Mouse (Mus musculus): ENCODE data around the gene 2010111I01Rik. TPM values are rescaled to one million over a fixed set of nuclear protein-coding genes. Genes with fewer than 3 reads are reported as not detected.

Gene 2010111I01Rik
- polyA plus RNA-seq, 1 experiment from 2014 or later = 30.9 TPM

GRCm38 (mm10) chr13:63360111-63360885 lies 395.6 kb downstream of the 2010111I01Rik start:
- H3K4me2 ChIP-seq (replicated peaks) = no peak overlapping the region

DNA sequence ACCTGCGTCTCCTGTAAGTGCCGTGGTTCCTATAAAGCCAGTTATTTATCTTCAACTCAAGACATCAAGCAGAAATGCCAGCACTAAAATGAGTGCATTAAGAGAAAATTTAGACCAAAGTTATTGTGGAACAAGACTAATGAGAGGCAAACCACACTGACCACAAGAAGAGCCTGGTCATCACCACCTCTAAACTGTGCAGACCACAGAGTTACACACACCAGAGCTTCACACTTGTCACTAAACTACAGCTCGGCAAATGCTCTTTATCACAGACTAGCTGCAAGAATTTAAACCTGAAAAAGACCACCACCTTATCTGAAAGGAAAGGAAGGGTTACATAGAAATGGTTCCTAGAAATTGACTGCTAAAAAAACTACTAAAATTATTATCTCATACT lies 397.1 kb downstream of the 2010111I01Rik start:
- no peak for ATAC-seq (replicated peaks)
- no peak overlapping the region for H3K4me3 ChIP-seq
- H3K9ac ChIP-seq (replicated peaks) = no peak overlapping the region
- no peaks in the 10 kb centered on the region for H3K27me3 ChIP-seq
- no peaks in the 10 kb centered on the region for H3K36me3 ChIP-seq
- no peaks in the 10 kb centered on the region for H3K4me1 ChIP-seq
- 93% methylated on average over 3 of the region's 3 CpGs for WGBS
- no peaks in the 10 kb centered on the region for H3K9me3 ChIP-seq
- no peak overlapping the region for H3K27ac ChIP-seq (replicated peaks)
- H3K4me2 ChIP-seq (replicated peaks) = no peak overlapping the region

More at GRCm38 (mm10) chr13:63360111-63360885, 395.6 kb downstream of the 2010111I01Rik start:
- H3K9me3 ChIP-seq = no peaks in the 10 kb centered on the region
- no peak for ATAC-seq (replicated peaks)
- no peak overlapping the region for H3K9ac ChIP-seq (replicated peaks)
- no peaks in the 10 kb centered on the region for H3K36me3 ChIP-seq
- no peak overlapping the region for H3K4me3 ChIP-seq
- WGBS = 88% methylated on average over 4 of the region's 4 CpGs
- no peaks in the 10 kb centered on the region for H3K27me3 ChIP-seq
- H3K27ac ChIP-seq (replicated peaks) = no peak overlapping the region
- H3K4me1 ChIP-seq = no peaks in the 10 kb centered on the region

GRCm38 (mm10) chr13:63373460-63374166 lies 408.9 kb downstream of the 2010111I01Rik start:
- ATAC-seq (replicated peaks) = no peak
- no peak overlapping the region for H3K27ac ChIP-seq (replicated peaks)
- H3K4me2 ChIP-seq (replicated peaks) = no peak overlapping the region
- WGBS = 86% methylated on average over 7 of the region's 7 CpGs
- H3K9ac ChIP-seq (replicated peaks) = no peak overlapping the region
- H3K9me3 ChIP-seq = no peaks in the 10 kb centered on the region
- no peak overlapping the region for H3K4me3 ChIP-seq
- no peaks in the 10 kb centered on the region for H3K4me1 ChIP-seq
- H3K27me3 ChIP-seq = no peaks in the 10 kb centered on the region
- no peaks in the 10 kb centered on the region for H3K36me3 ChIP-seq

MicroRNA genes within 50 kb of the gene (microRNA counts, 519-probe panel; counts per million panel counts)
- microRNA mmu-miR-23b = 3,001 counts per million, percentile 72 among the panel's probes with 10 or more counts
- microRNA mmu-miR-24 = 2,585 counts per million, percentile 59 among the panel's probes with 10 or more counts
- microRNA mmu-miR-27b = 2,418 counts per million, percentile 49 among the panel's probes with 10 or more counts

Small RNA genes within 50 kb of the gene (microRNA-seq; reads per million reads assigned to microRNA genes)
- 6,447 reads per million, percentile 93 among the genes with 10 or more reads in this experiment for gene Mir23b
- not detected for gene Mir24-1
- gene Mir27b = 624 reads per million, percentile 74 among the genes with 10 or more reads in this experiment
- not detected for gene Mir3074-1

Other genes with a start within 250 kb of the 2010111I01Rik start
- 35.0 and 39.7 TPM in 2 replicates for gene Platr25, start 204.2 kb upstream of the 2010111I01Rik start, polyA plus RNA-seq (2015; fragmentation: Nextera tagmentation; extraction: Ambion mirVana)
- 12.8 and 13.0 TPM in 2 replicates for gene Gm5141, start 179.1 kb upstream of the 2010111I01Rik start, polyA plus RNA-seq (2015; fragmentation: Nextera tagmentation; extraction: Ambion mirVana)
- gene Fbp2, start 106.5 kb upstream of the 2010111I01Rik start, polyA plus RNA-seq (2015; fragmentation: Nextera tagmentation; extraction: Ambion mirVana) = 0.18 and 0.37 TPM in 2 replicates
- 0.37 TPM in 1 of 2 replicates, not detected in the other for gene Fbp1, start 76.6 kb upstream of the 2010111I01Rik start, polyA plus RNA-seq (2015; fragmentation: Nextera tagmentation; extraction: Ambion mirVana)